Mouse (Mus musculus) brain, embryonic 14.5 days (tissue): Measurements from ENCODE around the gene Zfp366.

Experiments used
- CTCF ChIP-seq: fragments of 200-500 bp; IDR thresholded peaks from 2 replicates; pipeline ENCODE4 v1.5.1; 2012; ENCODE audit warnings: inconsistent platforms, mild to moderate bottlenecking, moderate library complexity, borderline replicate concordance; ENCODE audit not compliant: insufficient read depth, insufficient read length; ENCODE audit errors: extremely low read depth
- POLR2A ChIP-seq: fragments of 200-500 bp; IDR thresholded peaks from 2 replicates; pipeline ENCODE4 v1.6.1; 2012; ENCODE audit warnings: mild to moderate bottlenecking, inconsistent platforms, borderline replicate concordance; ENCODE audit not compliant: poor library complexity, insufficient read depth, insufficient read length, severe bottlenecking; ENCODE audit errors: extremely low read depth

- TF ChIP-seq CTCF (no peak), POLR2A (no peak)
These were observed 6.4 kb downstream of the Zfp366 start for GRCm38 (mm10) chr13:99191063-99191462.
